Mouse (Mus musculus) liver, embryonic 14.5 days (tissue): Measurements from ENCODE around the gene Glul.

Source experiments
- CTCF ChIP-seq: IDR thresholded peaks from 2 replicates; pipeline ENCODE4 v1.5.1; 2016; ENCODE audit warnings: antibody characterized with exemption, low read depth, control low read depth
- EP300 ChIP-seq: IDR thresholded peaks from 2 replicates; pipeline ENCODE4 v1.6.1; 2016; ENCODE audit warnings: antibody characterized with exemption, low read depth

DNA sequence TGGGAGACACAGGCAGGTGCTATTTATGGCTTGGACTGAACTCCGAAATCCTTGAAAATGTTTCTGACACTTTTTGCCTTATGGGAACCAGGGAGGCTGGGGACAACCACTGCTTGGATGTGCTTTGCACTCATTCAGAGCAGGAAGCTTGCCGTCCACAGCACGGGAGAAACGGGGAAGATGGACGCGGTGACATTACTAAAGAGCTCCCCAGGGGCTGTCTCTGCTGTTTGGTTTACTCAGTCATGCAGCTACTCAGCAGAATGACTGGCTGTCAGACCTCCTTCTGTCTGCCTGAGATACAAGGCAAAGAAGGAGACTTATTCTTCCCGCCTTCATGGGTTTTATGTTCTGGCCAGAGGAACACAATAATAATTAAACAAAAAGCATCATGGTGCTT is 47.2 kb downstream of the Glul start:
- TF ChIP-seq CTCF (no peak), EP300 (no peak)
